Mouse (Mus musculus) embryo, embryonic 11.5 days (tissue): ENCODE results near the gene Ccdc33.

ENCODE experiments used
- DNase-seq: peaks from one replicate; pipeline ENCODE4 v3.0.0-alpha.2; 2012; ENCODE audit warnings: low read depth, low spot score

Gene Ccdc33

GRCm38 (mm10) chr9:58092581-58093269 is 25.9 kb downstream of the Ccdc33 start:
- no peak for DNase-seq

GRCm38 (mm10) chr9:58091623-58092425 is 26.8 kb downstream of the Ccdc33 start:
- no peak for DNase-seq

DNA sequence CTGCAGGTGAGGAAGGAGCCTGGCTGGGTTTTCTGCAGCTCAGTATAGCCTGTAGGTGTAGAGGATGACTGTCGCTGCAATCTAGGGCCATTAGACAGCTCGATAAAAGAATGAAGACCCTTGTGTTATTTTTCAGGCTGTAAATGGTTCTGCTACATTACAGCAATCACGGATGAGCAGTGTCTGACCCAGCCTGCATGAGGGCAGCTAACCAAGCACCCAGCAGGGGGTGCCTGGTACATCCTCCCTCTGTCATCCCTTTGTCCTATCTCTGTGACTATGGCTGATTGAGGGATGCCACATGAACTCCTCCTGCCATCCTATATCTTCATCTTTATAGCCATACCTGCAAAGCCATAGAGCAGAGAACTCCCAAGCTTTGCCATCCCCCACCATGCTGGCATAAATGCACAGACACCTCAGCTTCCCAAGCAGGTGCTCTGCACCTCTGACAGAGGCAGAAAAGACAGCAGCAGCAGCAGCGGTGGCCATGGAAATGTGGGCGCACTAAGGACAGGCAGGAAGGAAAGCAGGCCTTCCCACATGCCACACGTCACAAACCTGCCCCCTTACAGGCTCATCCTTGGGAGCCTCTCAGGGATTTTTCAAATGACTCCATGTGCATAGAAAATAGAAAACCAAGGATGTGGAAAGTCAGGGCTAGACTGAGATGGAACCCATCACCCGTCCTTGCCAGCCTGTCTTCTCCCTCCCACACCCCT is 31.2 kb downstream of the Ccdc33 start:
- no peak for DNase-seq

GRCm38 (mm10) chr9:58086861-58087260 is 31.8 kb downstream of the Ccdc33 start:
- DNase-seq, result no peak

- no peak for DNase-seq
Observed at GRCm38 (mm10) chr9:58086203-58086602, 32.4 kb downstream of the Ccdc33 start.

DNA sequence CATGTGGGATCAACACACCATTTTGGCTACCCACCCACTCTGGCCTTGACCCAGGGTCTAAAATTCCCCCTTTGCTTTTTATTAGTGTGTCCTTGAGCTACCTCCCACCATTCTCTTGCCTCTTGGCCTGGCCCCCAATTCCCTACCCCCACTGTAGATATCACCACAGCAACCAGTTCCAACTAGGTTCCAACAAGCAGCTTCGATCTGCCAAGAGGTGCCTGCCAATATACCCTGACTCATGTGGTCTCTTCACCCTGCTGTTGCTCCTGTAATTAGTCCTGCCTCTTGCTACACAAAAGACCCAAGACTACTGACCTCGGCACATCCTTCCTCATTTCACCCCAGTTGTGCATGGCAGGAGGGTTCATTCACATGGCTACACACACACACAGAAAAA is 33.5 kb downstream of the Ccdc33 start:
- DNase-seq, result no peak

DNA sequence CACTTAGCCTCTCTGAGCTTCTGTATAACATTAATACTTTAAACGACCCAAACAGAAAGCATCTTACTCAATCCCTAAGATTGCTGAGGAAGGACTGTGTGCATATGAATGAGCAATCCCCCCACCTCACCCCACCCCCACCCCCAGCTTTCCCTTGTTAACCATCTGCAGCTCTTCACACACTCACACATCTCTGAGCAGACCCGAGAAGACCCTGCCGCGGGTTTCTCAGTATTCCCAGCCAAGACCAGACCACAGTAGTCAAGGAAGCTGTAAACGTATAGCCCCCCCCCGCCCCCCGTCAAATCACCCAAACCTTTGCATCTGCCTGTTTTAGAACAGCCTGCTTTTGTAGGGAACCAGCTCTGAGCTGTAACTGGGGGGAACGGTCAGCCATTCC is 34.0 kb downstream of the Ccdc33 start:
- DNase-seq, result no peak

DNA sequence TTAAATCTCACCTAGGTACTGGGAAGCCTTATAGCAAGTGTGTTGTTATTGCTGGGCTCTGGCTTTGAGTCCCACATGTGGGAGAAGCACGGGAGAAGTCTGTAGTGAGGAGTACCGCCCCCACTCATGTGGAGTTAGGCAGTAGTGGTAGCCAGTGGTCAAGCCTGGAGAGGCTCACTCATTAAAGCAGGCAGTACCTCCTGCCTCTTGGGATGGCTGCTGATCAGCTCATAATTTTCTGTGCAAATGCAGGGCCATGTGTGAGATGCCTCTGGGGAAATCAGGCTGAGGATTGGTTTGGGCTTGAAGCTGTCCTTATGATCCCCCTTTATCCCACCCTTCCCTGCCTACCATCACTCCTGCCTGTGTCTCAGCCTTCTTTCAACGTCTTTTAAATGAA is 44.1 kb downstream of the Ccdc33 start:
- no peak for DNase-seq

GRCm38 (mm10) chr9:58067546-58067945 is 51.1 kb downstream of the Ccdc33 start:
- no peak for DNase-seq

- no peak for DNase-seq
Observed at GRCm38 (mm10) chr9:58066731-58067095, 51.9 kb downstream of the Ccdc33 start.

- DNase-seq, result no peak
Observed at GRCm38 (mm10) chr9:58065977-58066730, 52.5 kb downstream of the Ccdc33 start.

GRCm38 (mm10) chr9:58065532-58065931 is 53.1 kb downstream of the Ccdc33 start:
- DNase-seq, result no peak

DNA sequence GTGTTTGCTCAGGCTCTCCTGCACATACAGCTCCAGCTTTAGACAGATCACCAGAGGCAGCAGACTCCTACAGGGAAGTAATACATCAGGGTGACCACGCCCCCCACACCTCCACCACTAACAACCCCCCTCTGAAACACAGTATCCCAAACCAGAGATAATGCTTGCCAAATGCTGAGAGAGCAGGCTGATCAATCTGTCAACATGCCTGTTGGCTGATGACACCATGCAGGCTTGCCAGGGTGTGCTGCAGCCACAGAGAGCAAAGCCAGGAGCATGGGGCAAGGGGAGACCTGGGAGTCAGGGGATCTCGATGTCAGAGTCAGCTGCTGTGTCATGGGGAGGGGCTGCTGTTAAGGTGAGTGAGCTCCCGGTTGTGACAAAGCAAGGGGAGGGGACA is 55.1 kb downstream of the Ccdc33 start, which contains the start of gene Stra6:
Stra6 (plus strand) TSS at position 258 of the 400 bp plus-strand sequence.
- DNase-seq, result no peak

GRCm38 (mm10) chr9:58060677-58061667 is 57.7 kb downstream of the Ccdc33 start:
- DNase-seq, result peak; percentile 57

- no peak for DNase-seq
Observed at GRCm38 (mm10) chr9:58059920-58060319, 58.7 kb downstream of the Ccdc33 start.

GRCm38 (mm10) chr9:58055666-58056065 is 63.0 kb downstream of the Ccdc33 start:
- no peak for DNase-seq

DNA sequence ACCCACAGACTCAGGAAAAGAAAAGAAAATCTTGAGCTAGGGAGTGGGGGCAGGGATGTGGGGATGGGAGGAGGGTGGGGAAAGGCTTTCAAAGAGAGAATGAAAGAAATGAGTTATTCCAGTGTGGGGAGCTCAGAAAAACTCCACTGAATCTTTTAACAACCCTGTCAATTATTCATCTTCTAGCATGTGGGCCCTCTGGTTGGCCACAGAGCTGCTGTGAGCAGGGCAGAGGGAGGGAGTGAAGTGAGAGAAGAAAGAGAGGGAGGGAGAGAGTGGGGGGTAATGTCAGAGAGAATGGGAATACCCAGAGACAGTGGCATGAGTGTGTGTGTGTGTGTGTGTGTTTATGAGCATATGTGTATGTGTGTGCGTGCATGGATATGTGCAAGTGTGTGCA is 64.6 kb downstream of the Ccdc33 start:
- DNase-seq, result no peak

- DNase-seq, result no peak
Observed at GRCm38 (mm10) chr9:58053544-58053943, 65.1 kb downstream of the Ccdc33 start.

GRCm38 (mm10) chr9:58053102-58053501 is 65.5 kb downstream of the Ccdc33 start:
- DNase-seq, result no peak

DNA sequence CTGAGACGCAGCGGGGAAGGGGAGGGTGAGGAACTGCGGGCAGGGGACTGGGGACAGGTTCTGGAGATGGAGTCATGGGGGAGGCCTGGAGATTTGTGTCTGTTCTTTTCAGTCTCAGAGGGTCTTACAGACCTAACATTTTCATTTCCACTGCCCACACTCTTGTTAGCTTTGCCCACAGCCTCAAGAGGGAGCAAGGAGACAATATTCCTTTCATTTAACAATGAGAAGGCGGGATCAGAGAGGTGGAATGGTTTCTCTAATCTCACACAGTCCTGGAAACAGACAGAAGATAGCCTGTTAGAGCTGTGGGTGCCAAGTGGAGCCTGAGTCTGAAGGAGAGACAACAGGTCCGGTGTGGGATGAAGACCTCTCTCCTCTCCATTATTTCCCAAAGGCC is 66.7 kb downstream of the Ccdc33 start:
- no peak for DNase-seq
